Mouse (Mus musculus) liver, embryonic 14.5 days (tissue): ENCODE data around the gene Sesn1.

ENCODE experiments used
- CTCF ChIP-seq: IDR thresholded peaks from 2 replicates; pipeline ENCODE4 v1.5.1; 2016; ENCODE audit warnings: antibody characterized with exemption, low read depth, control low read depth
- EP300 ChIP-seq: IDR thresholded peaks from 2 replicates; pipeline ENCODE4 v1.6.1; 2016; ENCODE audit warnings: antibody characterized with exemption, low read depth

DNA sequence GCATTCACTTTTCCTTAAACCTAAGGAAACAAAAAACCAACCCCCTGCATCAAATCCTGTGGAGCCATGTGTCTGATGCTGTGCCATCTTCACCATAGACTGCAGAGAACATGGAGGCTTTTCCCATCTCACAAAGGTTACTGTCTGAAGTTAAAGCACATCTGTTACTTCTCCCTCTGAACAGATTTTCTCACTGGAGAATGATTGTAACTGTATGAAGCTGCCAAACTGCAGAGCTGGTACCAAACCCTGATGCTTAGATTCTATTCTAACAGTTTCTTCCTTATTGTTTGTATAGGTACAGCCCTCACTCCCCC, 57.1 kb downstream of the Sesn1 start:
- TF ChIP-seq CTCF (no peak), EP300 (no peak)
